Mouse (Mus musculus) heart, postnatal 0 days (tissue): ENCODE results near the gene Oaz3.

ENCODE experiments used
- CTCF ChIP-seq: IDR thresholded peaks from 2 replicates; pipeline ENCODE4 v1.5.1; 2016; ENCODE audit warnings: antibody characterized with exemption, control low read depth, low read depth
- EP300 ChIP-seq: IDR thresholded peaks from 2 replicates; pipeline ENCODE4 v1.6.1; 2016; ENCODE audit warnings: antibody characterized with exemption, low read depth

GRCm38 (mm10) chr3:94412530-94412929, 31.2 kb downstream of the Oaz3 start:
- TF ChIP-seq CTCF (no peak), EP300 (no peak)
